Mouse (Mus musculus): ENCODE results near the gene Gm17402. TPM values are rescaled to one million over a fixed set of nuclear protein-coding genes. Genes with fewer than 3 reads are reported as not detected.

Gene Gm17402
- polyA plus RNA-seq (2014; fragmentation: Nextera tagmentation; extraction: Ambion mirVana), result not detected in 2 replicates

DNA sequence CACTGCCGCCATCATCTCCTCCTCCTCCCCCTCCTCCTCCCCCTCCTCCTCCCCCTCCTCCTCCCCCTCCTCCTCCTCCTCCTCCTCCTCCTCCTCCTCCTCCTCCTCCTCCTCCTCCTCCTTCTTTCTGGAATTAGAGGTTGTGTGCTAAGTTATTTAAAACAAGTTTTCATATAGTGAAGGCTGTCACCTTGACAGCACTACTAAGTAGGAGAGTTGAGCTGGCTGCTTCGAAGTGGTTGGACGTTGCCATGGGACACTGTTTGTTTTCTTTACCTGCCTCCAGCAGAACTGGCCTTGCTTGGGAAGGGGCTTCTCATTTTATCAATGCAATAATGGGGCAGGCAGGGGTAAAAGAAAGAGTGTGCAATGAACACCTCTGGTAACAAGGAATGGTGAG, at the start of gene Gm17402:
Gene Gm17402 (minus strand): TSS at position 101 of the 400 bp plus-strand sequence.
- Histone ChIP-seq H3K4me1 (ENCODE audit: control insufficient read depth, insufficient read depth, low read length) (no peaks in the 10 kb centered on the region), H3K9ac (replicated peaks; ENCODE audit: low read depth, low read length) (peak within 1 kb of the TSS; percentile 52), H3K4me2 (ENCODE audit: low read depth, low read length) (peak within 1 kb of the TSS; percentile 79)

DNA sequence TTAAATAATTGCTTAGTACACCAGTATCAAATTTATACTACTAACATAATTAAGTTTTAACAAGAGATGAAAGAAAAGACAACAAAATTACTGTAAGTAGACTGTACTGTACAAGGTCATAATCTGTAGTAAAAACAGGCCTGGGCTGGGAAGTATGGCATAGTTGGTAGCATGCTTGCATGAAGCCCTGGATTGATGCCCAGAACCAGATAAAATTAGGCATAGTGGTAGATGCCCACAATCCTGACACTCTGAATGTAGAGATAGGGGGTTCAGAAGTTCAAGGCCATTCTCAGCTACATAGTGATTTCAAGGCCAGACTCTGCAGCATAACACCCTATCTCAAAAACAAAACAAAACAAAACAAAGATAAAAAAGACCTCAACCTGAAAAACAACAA, 3.3 kb upstream of the Gm17402 start:
- ATAC-seq (ENCODE audit: low read depth), result no peak
- Histone ChIP-seq H3K9ac (replicated peaks; ENCODE audit: low read depth, low read length) (no peak overlapping the region), H3K9me3 (ENCODE audit: control insufficient read depth, low read length) (no peaks in the 10 kb centered on the region), H3K36me3 (ENCODE audit: control insufficient read depth, insufficient read depth, low read length) (no peaks in the 10 kb centered on the region), H3K4me3 (ENCODE audit: low read depth, low read length) (no peak overlapping the region), H3K27ac (ENCODE audit: low read depth, low read length) (no peak overlapping the region), H3K4me1 (ENCODE audit: control insufficient read depth, insufficient read depth, low read length) (no peaks in the 10 kb centered on the region), H3K27me3 (ENCODE audit: control insufficient read depth, insufficient read depth, low read length) (no peaks in the 10 kb centered on the region), H3K4me2 (ENCODE audit: low read depth, low read length) (no peak overlapping the region)

More for the DNA sequence above, at the start of gene Gm17402:
- Histone ChIP-seq H3K27ac (ENCODE audit: low read depth, low read length) (no peak within 1 kb of the TSS), H3K27me3 (ENCODE audit: control insufficient read depth, insufficient read depth, low read length) (no peaks in the 10 kb centered on the region), H3K36me3 (ENCODE audit: control insufficient read depth, insufficient read depth, low read length) (no peaks in the 10 kb centered on the region), H3K9me3 (ENCODE audit: control insufficient read depth, low read length) (no peaks in the 10 kb centered on the region), H3K4me3 (ENCODE audit: low read depth, low read length) (peak within 1 kb of the TSS; percentile 50)
- 55% methylated on average over 3 of the region's 3 CpGs for WGBS
- ATAC-seq (ENCODE audit: low read depth), result no peak

GRCm38 (mm10) chr3:67374360-67374778, 594 bp downstream of the Gm17402 start:
- H3K4me2 ChIP-seq (ENCODE audit: low read depth, low read length), result peak overlapping the region; percentile 79
- H3K36me3 ChIP-seq (ENCODE audit: control insufficient read depth, insufficient read depth, low read length), result no peaks in the 10 kb centered on the region
- 40% methylated on average over 7 of the region's 7 CpGs for WGBS
- no peaks in the 10 kb centered on the region for H3K9me3 ChIP-seq (ENCODE audit: control insufficient read depth, low read length)
- H3K9ac ChIP-seq (replicated peaks; ENCODE audit: low read depth, low read length), result peak overlapping the region; percentile 52
- no peaks in the 10 kb centered on the region for H3K27me3 ChIP-seq (ENCODE audit: control insufficient read depth, insufficient read depth, low read length)
- ATAC-seq (ENCODE audit: low read depth), result peak; percentile 41
- H3K27ac ChIP-seq (ENCODE audit: low read depth, low read length), result no peak overlapping the region
- H3K4me3 ChIP-seq (ENCODE audit: low read depth, low read length), result peak overlapping the region; percentile 50
- no peaks in the 10 kb centered on the region for H3K4me1 ChIP-seq (ENCODE audit: control insufficient read depth, insufficient read depth, low read length)

DNA sequence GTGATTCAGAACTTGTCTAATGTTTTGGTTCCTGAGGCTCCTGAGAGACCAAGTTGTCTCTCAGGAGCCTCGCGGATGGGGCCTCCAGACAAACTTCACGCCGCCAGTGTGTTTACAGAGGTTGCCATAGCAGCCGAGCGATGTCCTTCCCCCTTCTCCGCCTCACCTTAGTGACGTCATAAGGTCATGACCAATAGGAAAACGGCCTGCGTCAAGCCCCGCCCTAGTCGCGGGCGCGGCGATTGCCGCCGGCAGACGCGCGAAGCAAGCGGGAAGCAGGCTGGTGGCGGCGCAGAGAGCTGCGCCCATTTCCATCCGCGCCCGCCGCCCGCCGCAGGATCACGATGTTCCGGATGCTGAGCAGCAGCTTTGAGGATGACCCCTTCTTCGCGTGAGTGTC, 1.1 kb downstream of the Gm17402 start, which contains the start of gene Mlf1:
Gene Mlf1 (plus strand): TSS at position 226 of the 400 bp plus-strand sequence.
- peak; percentile 100 for ATAC-seq (ENCODE audit: low read depth)
- no peaks in the 10 kb centered on the region for H3K9me3 ChIP-seq (ENCODE audit: control insufficient read depth, low read length)
- WGBS, result under 1% methylated on average over 30 of the region's 35 CpGs
- no peaks in the 10 kb centered on the region for H3K27me3 ChIP-seq (ENCODE audit: control insufficient read depth, insufficient read depth, low read length)
- no peaks in the 10 kb centered on the region for H3K36me3 ChIP-seq (ENCODE audit: control insufficient read depth, insufficient read depth, low read length)
- no peaks in the 10 kb centered on the region for H3K4me1 ChIP-seq (ENCODE audit: control insufficient read depth, insufficient read depth, low read length)
- no peak within 1 kb of the TSS for H3K27ac ChIP-seq (ENCODE audit: low read depth, low read length)
- peak within 1 kb of the TSS; percentile 79 for H3K4me2 ChIP-seq (ENCODE audit: low read depth, low read length)
- peak within 1 kb of the TSS; percentile 50 for H3K4me3 ChIP-seq (ENCODE audit: low read depth, low read length)
- peak within 1 kb of the TSS; percentile 52 for H3K9ac ChIP-seq (replicated peaks; ENCODE audit: low read depth, low read length)

GRCm38 (mm10) chr3:67372781-67373180, 2.2 kb downstream of the Gm17402 start:
- Histone ChIP-seq H3K4me1 (ENCODE audit: control insufficient read depth, insufficient read depth, low read length) (no peaks in the 10 kb centered on the region), H3K27ac (ENCODE audit: low read depth, low read length) (no peak overlapping the region), H3K9ac (replicated peaks; ENCODE audit: low read depth, low read length) (no peak overlapping the region), H3K9me3 (ENCODE audit: control insufficient read depth, low read length) (no peaks in the 10 kb centered on the region), H3K36me3 (ENCODE audit: control insufficient read depth, insufficient read depth, low read length) (no peaks in the 10 kb centered on the region), H3K4me2 (ENCODE audit: low read depth, low read length) (no peak overlapping the region), H3K27me3 (ENCODE audit: control insufficient read depth, insufficient read depth, low read length) (no peaks in the 10 kb centered on the region), H3K4me3 (ENCODE audit: low read depth, low read length) (no peak overlapping the region)
- WGBS, result 66% methylated on average over 5 of the region's 5 CpGs
- ATAC-seq (ENCODE audit: low read depth), result no peak

DNA sequence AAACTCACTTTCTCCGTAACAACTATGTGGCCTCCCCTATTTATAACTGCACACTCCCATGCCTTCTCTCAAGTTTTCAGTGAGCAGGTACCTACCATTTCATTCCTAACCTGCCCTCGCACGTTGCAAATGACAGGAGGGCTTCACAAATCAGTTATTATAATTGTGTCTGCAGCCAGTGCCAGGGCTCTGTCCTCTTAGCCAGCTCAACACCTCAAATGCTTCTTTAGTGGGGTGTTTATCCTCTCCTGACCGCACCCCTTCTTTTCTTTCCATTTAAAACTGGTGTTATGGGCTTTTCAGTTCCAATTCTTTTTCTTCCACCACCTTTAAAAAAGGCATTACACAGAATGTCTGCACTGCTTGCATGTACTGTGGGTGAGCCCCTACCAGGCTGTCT, 2.8 kb downstream of the Gm17402 start:
- Histone ChIP-seq H3K4me3 (ENCODE audit: low read depth, low read length) (no peak overlapping the region), H3K9me3 (ENCODE audit: control insufficient read depth, low read length) (no peaks in the 10 kb centered on the region), H3K4me1 (ENCODE audit: control insufficient read depth, insufficient read depth, low read length) (no peaks in the 10 kb centered on the region), H3K27me3 (ENCODE audit: control insufficient read depth, insufficient read depth, low read length) (no peaks in the 10 kb centered on the region), H3K36me3 (ENCODE audit: control insufficient read depth, insufficient read depth, low read length) (no peaks in the 10 kb centered on the region), H3K27ac (ENCODE audit: low read depth, low read length) (no peak overlapping the region), H3K4me2 (ENCODE audit: low read depth, low read length) (no peak overlapping the region), H3K9ac (replicated peaks; ENCODE audit: low read depth, low read length) (no peak overlapping the region)
- no peak for ATAC-seq (ENCODE audit: low read depth)
- WGBS, result 80% methylated on average over 4 of the region's 4 CpGs

GRCm38 (mm10) chr3:67369407-67370079, 5.4 kb downstream of the Gm17402 start:
- ATAC-seq (ENCODE audit: low read depth), result no peak
- Histone ChIP-seq H3K27ac (ENCODE audit: low read depth, low read length) (no peak overlapping the region), H3K9me3 (ENCODE audit: control insufficient read depth, low read length) (no peaks in the 10 kb centered on the region), H3K27me3 (ENCODE audit: control insufficient read depth, insufficient read depth, low read length) (no peaks in the 10 kb centered on the region), H3K4me2 (ENCODE audit: low read depth, low read length) (no peak overlapping the region), H3K4me3 (ENCODE audit: low read depth, low read length) (no peak overlapping the region), H3K36me3 (ENCODE audit: control insufficient read depth, insufficient read depth, low read length) (no peaks in the 10 kb centered on the region), H3K4me1 (ENCODE audit: control insufficient read depth, insufficient read depth, low read length) (no peaks in the 10 kb centered on the region), H3K9ac (replicated peaks; ENCODE audit: low read depth, low read length) (no peak overlapping the region)
- 83% methylated on average over 5 of the region's 5 CpGs for whole genome bisulfite sequencing

DNA sequence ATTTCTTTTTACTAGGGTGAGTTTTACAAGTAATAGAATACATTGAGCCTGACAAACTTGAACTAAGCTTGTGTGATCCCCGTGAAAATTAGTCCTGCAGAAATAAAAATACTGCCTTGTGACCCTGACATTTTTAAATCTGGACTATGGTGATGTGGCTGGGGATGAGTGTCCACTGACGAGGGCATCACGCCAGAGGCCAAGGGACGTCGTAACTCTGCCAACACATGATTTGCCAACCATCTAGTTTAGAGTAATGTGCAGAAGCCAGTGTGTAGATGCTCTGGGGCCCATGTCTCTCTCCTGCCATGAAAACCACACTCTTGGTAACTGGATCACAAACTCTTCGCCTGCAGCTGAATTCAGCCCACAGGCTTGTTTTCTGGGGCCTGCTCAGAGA, 7.5 kb downstream of the Gm17402 start:
- no peak overlapping the region for H3K4me2 ChIP-seq (ENCODE audit: low read depth, low read length)
- H3K36me3 ChIP-seq (ENCODE audit: control insufficient read depth, insufficient read depth, low read length), result no peaks in the 10 kb centered on the region
- H3K27ac ChIP-seq (ENCODE audit: low read depth, low read length), result no peak overlapping the region
- H3K9ac ChIP-seq (replicated peaks; ENCODE audit: low read depth, low read length), result no peak overlapping the region
- no peak overlapping the region for H3K4me3 ChIP-seq (ENCODE audit: low read depth, low read length)
- no peaks in the 10 kb centered on the region for H3K27me3 ChIP-seq (ENCODE audit: control insufficient read depth, insufficient read depth, low read length)
- H3K4me1 ChIP-seq (ENCODE audit: control insufficient read depth, insufficient read depth, low read length), result no peaks in the 10 kb centered on the region
- H3K9me3 ChIP-seq (ENCODE audit: control insufficient read depth, low read length), result no peaks in the 10 kb centered on the region
- WGBS, result 80% methylated on average over 6 of the region's 6 CpGs
- ATAC-seq (ENCODE audit: low read depth), result no peak

DNA sequence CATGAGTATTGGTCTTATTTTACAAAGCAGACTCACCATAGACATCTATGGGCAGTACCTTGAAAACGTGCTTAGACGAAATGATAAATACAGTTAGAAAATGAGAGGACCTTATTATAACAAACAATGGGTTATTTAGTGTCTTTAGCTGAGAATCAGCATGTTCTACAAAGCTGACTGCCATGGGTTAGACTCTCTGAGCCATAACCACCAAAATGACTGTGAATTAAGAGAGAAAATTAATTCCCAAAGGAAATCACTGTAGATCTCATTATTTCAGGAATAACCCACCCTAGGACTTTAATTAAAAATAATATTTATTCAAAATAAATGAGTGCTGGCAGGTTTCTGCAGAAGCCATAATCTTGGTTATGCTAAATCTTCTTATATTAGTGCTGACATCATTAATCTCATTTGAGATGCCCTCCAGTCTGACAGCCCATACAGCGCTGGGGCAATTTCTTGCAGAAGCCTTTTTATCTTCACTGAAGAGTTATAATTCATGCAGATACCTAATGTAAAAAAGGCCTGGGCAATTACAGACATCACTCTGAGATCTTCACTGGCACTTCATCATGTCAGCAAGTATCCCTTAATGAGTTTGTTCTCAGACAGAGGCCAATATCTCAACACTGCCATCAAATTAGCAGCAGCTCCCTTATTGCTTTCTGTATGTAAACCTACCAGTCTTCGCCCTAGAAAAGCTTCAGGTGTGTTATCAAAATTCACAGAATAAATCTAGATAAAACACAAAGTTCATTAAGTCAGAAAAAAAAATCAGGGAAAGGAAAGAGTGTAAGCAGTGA, 8.7 kb downstream of the Gm17402 start:
- peak; percentile 88 for ATAC-seq (ENCODE audit: low read depth)
- no peak overlapping the region for H3K27ac ChIP-seq (ENCODE audit: low read depth, low read length)
- no peaks in the 10 kb centered on the region for H3K9me3 ChIP-seq (ENCODE audit: control insufficient read depth, low read length)
- H3K9ac ChIP-seq (replicated peaks; ENCODE audit: low read depth, low read length), result no peak overlapping the region
- H3K27me3 ChIP-seq (ENCODE audit: control insufficient read depth, insufficient read depth, low read length), result no peaks in the 10 kb centered on the region
- 52% methylated on average over 4 of the region's 4 CpGs for WGBS
- H3K4me2 ChIP-seq (ENCODE audit: low read depth, low read length), result no peak overlapping the region
- no peaks in the 10 kb centered on the region for H3K4me1 ChIP-seq (ENCODE audit: control insufficient read depth, insufficient read depth, low read length)
- H3K4me3 ChIP-seq (ENCODE audit: low read depth, low read length), result no peak overlapping the region
- H3K36me3 ChIP-seq (ENCODE audit: control insufficient read depth, insufficient read depth, low read length), result no peaks in the 10 kb centered on the region
